Mouse (Mus musculus): ENCODE measurements at regions not wholly inside any gene's neighbourhood (a gene's known extent, or its start where the extent isn't known, plus 50 kb on each side); places are given as distances from the start of the nearest gene placed in this dataset.

DNA sequence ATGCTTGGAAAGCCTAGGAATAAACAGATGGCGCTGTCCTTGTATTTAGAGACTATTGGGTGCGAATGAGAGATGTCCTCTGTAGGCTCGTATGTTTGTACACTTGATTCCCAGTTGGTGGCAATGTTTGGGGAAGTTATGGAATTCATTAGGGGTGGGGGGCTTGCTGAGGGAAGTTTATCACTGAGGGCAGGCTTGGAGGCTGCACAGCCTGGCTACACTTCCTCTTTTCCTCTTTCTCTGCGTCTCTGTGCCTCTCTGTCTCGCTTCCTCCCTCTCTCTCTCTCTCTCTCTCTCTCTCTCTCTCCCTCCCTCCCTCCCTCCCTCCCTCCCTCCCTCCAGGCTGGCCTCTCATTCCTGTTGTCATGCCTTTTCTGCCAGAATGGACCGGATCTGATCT lies 104.2 kb upstream of the Arid2 start:
- no peak overlapping the region for H3K4me2 ChIP-seq (ENCODE audit: low read depth)
- 86% methylated on average over 5 of the region's 6 CpGs for WGBS
- ATAC-seq (ENCODE audit: insufficient read depth, low FRiP score, low TSS enrichment) (no peak), DNase-seq (ENCODE audit: low spot score) (no peak)
- no peaks in the 10 kb centered on the region for H3K27me3 ChIP-seq (ENCODE audit: control insufficient read depth, insufficient read depth, low read length)
- no peaks in the 10 kb centered on the region for H3K9me3 ChIP-seq (ENCODE audit: control insufficient read depth, low read length)
- H3K27ac ChIP-seq (ENCODE audit: low read depth, low read length), result no peak overlapping the region
- H3K4me1 ChIP-seq (ENCODE audit: control insufficient read depth, insufficient read depth, low read length), result no peaks in the 10 kb centered on the region
- H3K36me3 ChIP-seq (ENCODE audit: control insufficient read depth, insufficient read depth, low read length), result no peaks in the 10 kb centered on the region
- H3K4me3 ChIP-seq (ENCODE audit: low read depth, low read length), result no peak overlapping the region
- H3K9ac ChIP-seq (ENCODE audit: low read length), result no peak overlapping the region

GRCm38 (mm10) chr15:96184666-96185065 lies 102.7 kb upstream of the Arid2 start:
- H3K36me3 ChIP-seq (ENCODE audit: control insufficient read depth, insufficient read depth, low read length), result no peaks in the 10 kb centered on the region
- no peak overlapping the region for H3K27ac ChIP-seq (ENCODE audit: low read depth, low read length)
- no peak overlapping the region for H3K9ac ChIP-seq (ENCODE audit: low read length)
- no peak overlapping the region for H3K4me3 ChIP-seq (ENCODE audit: low read depth, low read length)
- no peak overlapping the region for H3K4me2 ChIP-seq (ENCODE audit: low read depth)
- no peaks in the 10 kb centered on the region for H3K27me3 ChIP-seq (ENCODE audit: control insufficient read depth, insufficient read depth, low read length)
- ATAC-seq (ENCODE audit: insufficient read depth, low FRiP score, low TSS enrichment) (no peak), DNase-seq (ENCODE audit: low spot score) (no peak)
- no peaks in the 10 kb centered on the region for H3K4me1 ChIP-seq (ENCODE audit: control insufficient read depth, insufficient read depth, low read length)
- no peaks in the 10 kb centered on the region for H3K9me3 ChIP-seq (ENCODE audit: control insufficient read depth, low read length)
- WGBS, result 75% methylated on average over 8 of the region's 8 CpGs

- no peaks in the 10 kb centered on the region for H3K9me3 ChIP-seq (ENCODE audit: control insufficient read depth, low read length)
- no peak overlapping the region for H3K27ac ChIP-seq (ENCODE audit: low read depth, low read length)
- H3K36me3 ChIP-seq (ENCODE audit: control insufficient read depth, insufficient read depth, low read length), result no peaks in the 10 kb centered on the region
- H3K4me3 ChIP-seq (ENCODE audit: low read depth, low read length), result no peak overlapping the region
- DNase-seq (ENCODE audit: low spot score) (no peak), ATAC-seq (ENCODE audit: insufficient read depth, low FRiP score, low TSS enrichment) (no peak)
- 48% methylated on average over 4 of the region's 4 CpGs for WGBS
- no peak overlapping the region for H3K9ac ChIP-seq (ENCODE audit: low read length)
- no peaks in the 10 kb centered on the region for H3K27me3 ChIP-seq (ENCODE audit: control insufficient read depth, insufficient read depth, low read length)
- H3K4me2 ChIP-seq (ENCODE audit: low read depth), result no peak overlapping the region
- H3K4me1 ChIP-seq (ENCODE audit: control insufficient read depth, insufficient read depth, low read length), result no peaks in the 10 kb centered on the region
These were observed 101.9 kb upstream of the Arid2 start for GRCm38 (mm10) chr15:96185429-96185828.

DNA sequence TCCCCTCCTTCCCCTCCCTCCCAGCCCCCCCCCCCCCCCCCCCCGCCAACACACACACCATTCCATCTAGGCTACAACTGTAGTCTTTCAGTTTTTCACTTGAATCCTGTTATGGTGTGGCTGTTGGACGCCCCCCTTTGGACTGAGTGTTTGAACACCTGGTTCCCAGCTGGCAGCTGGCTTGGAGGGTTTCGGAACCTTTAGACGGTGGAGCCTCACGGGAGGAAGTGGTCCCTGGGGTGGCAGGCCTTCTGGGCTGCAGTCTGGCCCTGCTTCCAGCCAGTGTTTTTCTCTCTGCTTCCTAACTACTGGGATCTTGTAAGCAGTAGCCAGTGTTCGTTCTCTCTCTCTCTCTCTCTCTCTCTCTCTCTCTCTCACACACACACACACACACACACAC lies 101.4 kb upstream of the Arid2 start:
- no peaks in the 10 kb centered on the region for H3K27me3 ChIP-seq (ENCODE audit: control insufficient read depth, insufficient read depth, low read length)
- DNase-seq (ENCODE audit: low spot score) (no peak), ATAC-seq (ENCODE audit: insufficient read depth, low FRiP score, low TSS enrichment) (no peak)
- no peak overlapping the region for H3K4me3 ChIP-seq (ENCODE audit: low read depth, low read length)
- WGBS, result 20% methylated on average over 5 of the region's 6 CpGs
- H3K4me2 ChIP-seq (ENCODE audit: low read depth), result no peak overlapping the region
- no peaks in the 10 kb centered on the region for H3K9me3 ChIP-seq (ENCODE audit: control insufficient read depth, low read length)
- H3K36me3 ChIP-seq (ENCODE audit: control insufficient read depth, insufficient read depth, low read length), result no peaks in the 10 kb centered on the region
- H3K4me1 ChIP-seq (ENCODE audit: control insufficient read depth, insufficient read depth, low read length), result no peaks in the 10 kb centered on the region
- H3K27ac ChIP-seq (ENCODE audit: low read depth, low read length), result no peak overlapping the region
- no peak overlapping the region for H3K9ac ChIP-seq (ENCODE audit: low read length)

- H3K36me3 ChIP-seq (ENCODE audit: control insufficient read depth, insufficient read depth, low read length), result no peaks in the 10 kb centered on the region
- no peaks in the 10 kb centered on the region for H3K27me3 ChIP-seq (ENCODE audit: control insufficient read depth, insufficient read depth, low read length)
- no peak overlapping the region for H3K4me3 ChIP-seq (ENCODE audit: low read depth, low read length)
- H3K9ac ChIP-seq (ENCODE audit: low read length), result no peak overlapping the region
- no peaks in the 10 kb centered on the region for H3K9me3 ChIP-seq (ENCODE audit: control insufficient read depth, low read length)
- no peak for DNase-seq (ENCODE audit: low spot score)
- no peak overlapping the region for H3K27ac ChIP-seq (ENCODE audit: low read depth, low read length)
- ATAC-seq (ENCODE audit: insufficient read depth, low FRiP score, low TSS enrichment), result no peak
- H3K4me1 ChIP-seq (ENCODE audit: control insufficient read depth, insufficient read depth, low read length), result no peaks in the 10 kb centered on the region
- WGBS, result 86% methylated on average over 2 of the region's 2 CpGs
- H3K4me2 ChIP-seq (ENCODE audit: low read depth), result no peak overlapping the region
These were observed 97.8 kb upstream of the Arid2 start for GRCm38 (mm10) chr15:96189551-96189950.

DNA sequence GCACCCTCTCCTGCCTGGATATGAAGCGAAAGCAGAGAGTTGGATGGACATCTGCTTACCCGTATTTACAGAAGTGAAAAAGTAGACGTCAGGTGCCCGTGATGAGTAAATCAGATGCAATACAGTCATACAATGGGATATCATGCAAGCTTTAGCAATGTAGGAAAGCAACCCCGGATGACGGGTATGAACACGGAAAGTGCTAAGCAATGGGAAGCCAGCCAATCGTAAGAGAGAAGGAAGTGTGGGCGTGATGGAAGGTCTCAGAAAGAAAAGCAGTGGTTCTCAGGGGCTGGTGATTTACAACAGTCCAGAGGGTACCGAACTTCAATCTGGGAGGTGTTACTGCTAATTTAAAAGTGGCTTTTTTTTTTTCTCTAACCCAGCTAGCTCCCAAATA lies 89.9 kb upstream of the Arid2 start:
- no peak overlapping the region for H3K9ac ChIP-seq (ENCODE audit: low read length)
- no peak overlapping the region for H3K27ac ChIP-seq (ENCODE audit: low read depth, low read length)
- 76% methylated on average over 10 of the region's 10 CpGs for WGBS
- H3K4me1 ChIP-seq (ENCODE audit: control insufficient read depth, insufficient read depth, low read length), result no peaks in the 10 kb centered on the region
- no peak for ATAC-seq (ENCODE audit: insufficient read depth, low FRiP score, low TSS enrichment)
- H3K4me3 ChIP-seq (ENCODE audit: low read depth, low read length), result no peak overlapping the region
- no peaks in the 10 kb centered on the region for H3K9me3 ChIP-seq (ENCODE audit: control insufficient read depth, low read length)
- H3K27me3 ChIP-seq (ENCODE audit: control insufficient read depth, insufficient read depth, low read length), result no peaks in the 10 kb centered on the region
- no peak for DNase-seq (ENCODE audit: low spot score)
- H3K4me2 ChIP-seq (ENCODE audit: low read depth), result no peak overlapping the region
- no peaks in the 10 kb centered on the region for H3K36me3 ChIP-seq (ENCODE audit: control insufficient read depth, insufficient read depth, low read length)

DNA sequence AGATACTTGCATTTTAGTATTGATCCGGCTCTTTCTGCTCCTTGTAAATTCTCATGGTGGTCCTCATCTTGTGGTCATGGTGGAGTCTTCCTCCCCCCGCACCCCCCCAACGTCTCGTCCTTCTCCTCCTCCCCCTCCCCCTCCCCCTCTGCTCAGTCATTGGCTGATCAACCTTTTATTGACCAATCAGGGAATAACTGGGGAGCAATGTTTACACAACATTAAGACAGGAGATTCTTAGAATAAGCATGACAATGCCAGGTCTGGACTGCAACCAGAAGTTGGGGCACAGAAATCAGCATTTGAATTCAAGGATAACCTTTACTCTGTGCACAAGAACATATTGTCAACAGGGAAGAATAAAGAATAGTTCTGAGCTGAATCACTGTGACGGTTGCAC lies 89.4 kb upstream of the Arid2 start:
- no peak for DNase-seq (ENCODE audit: low spot score)
- WGBS, result 54% methylated on average over 5 of the region's 5 CpGs
- H3K9ac ChIP-seq (ENCODE audit: low read length), result no peak overlapping the region

GRCm38 (mm10) chr15:96201273-96201672 lies 86.0 kb upstream of the Arid2 start:
- Histone ChIP-seq H3K4me3 (ENCODE audit: low read depth, low read length) (no peak overlapping the region), H3K27me3 (ENCODE audit: control insufficient read depth, insufficient read depth, low read length) (no peaks in the 10 kb centered on the region), H3K4me2 (ENCODE audit: low read depth) (no peak overlapping the region), H3K9ac (ENCODE audit: low read length) (no peak overlapping the region), H3K36me3 (ENCODE audit: control insufficient read depth, insufficient read depth, low read length) (no peaks in the 10 kb centered on the region), H3K9me3 (ENCODE audit: control insufficient read depth, low read length) (no peaks in the 10 kb centered on the region), H3K27ac (ENCODE audit: low read depth, low read length) (no peak overlapping the region), H3K4me1 (ENCODE audit: control insufficient read depth, insufficient read depth, low read length) (no peaks in the 10 kb centered on the region)
- no peak for DNase-seq (ENCODE audit: low spot score)
- no peak for ATAC-seq (ENCODE audit: insufficient read depth, low FRiP score, low TSS enrichment)
- 78% methylated on average over 3 of the region's 3 CpGs for WGBS

More for the DNA sequence above, 89.4 kb upstream of the Arid2 start:
- H3K36me3 ChIP-seq (ENCODE audit: control insufficient read depth, insufficient read depth, low read length), result no peaks in the 10 kb centered on the region
- no peaks in the 10 kb centered on the region for H3K27me3 ChIP-seq (ENCODE audit: control insufficient read depth, insufficient read depth, low read length)
- H3K4me3 ChIP-seq (ENCODE audit: low read depth, low read length), result no peak overlapping the region
- no peaks in the 10 kb centered on the region for H3K9me3 ChIP-seq (ENCODE audit: control insufficient read depth, low read length)
- no peak overlapping the region for H3K4me2 ChIP-seq (ENCODE audit: low read depth)
- H3K4me1 ChIP-seq (ENCODE audit: control insufficient read depth, insufficient read depth, low read length), result no peaks in the 10 kb centered on the region
- ATAC-seq (ENCODE audit: insufficient read depth, low FRiP score, low TSS enrichment), result no peak
- no peak overlapping the region for H3K27ac ChIP-seq (ENCODE audit: low read depth, low read length)

DNA sequence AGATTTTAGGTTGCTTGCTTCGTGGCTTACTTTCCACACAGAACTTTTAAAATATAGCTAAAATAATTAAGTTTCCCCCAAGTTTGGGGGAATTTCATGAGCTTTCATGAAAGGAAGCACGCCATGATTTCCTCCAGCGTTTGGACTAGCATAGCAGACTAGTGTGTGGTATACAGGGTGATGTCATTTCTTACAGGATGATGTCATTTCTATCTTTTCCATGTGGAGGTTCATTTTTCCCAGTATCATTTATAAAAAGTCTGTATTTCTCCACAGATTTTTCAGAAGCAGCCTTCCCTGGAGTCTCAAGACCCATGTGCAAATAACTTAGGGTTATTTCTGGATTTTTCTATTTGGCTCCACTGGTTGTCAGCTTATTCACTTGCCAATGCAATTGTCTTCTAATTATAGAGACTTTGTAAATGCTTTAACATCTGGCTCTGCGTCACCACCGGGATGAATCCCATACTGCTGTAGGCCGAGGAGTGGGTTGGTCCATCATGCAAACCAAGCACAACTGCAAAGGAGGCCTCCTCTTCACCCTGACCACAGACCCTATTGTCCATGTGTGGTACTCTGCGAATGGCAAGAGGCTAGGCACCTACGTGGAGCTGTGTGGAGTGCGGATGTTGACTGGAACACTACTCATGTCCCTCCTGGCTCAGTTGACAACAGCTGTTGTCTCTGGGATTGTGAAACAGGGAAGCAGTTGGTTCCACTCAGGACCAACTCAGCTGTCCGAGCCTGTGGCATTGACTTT lies 85.4 kb upstream of the Arid2 start:
- no peaks in the 10 kb centered on the region for H3K27me3 ChIP-seq (ENCODE audit: control insufficient read depth, insufficient read depth, low read length)
- no peaks in the 10 kb centered on the region for H3K9me3 ChIP-seq (ENCODE audit: control insufficient read depth, low read length)
- no peaks in the 10 kb centered on the region for H3K4me1 ChIP-seq (ENCODE audit: control insufficient read depth, insufficient read depth, low read length)
- no peak for ATAC-seq (ENCODE audit: insufficient read depth, low FRiP score, low TSS enrichment)
- WGBS, result 88% methylated on average over 10 of the region's 10 CpGs
- DNase-seq (ENCODE audit: low spot score), result no peak
- H3K4me2 ChIP-seq (ENCODE audit: low read depth), result no peak overlapping the region
- no peak overlapping the region for H3K4me3 ChIP-seq (ENCODE audit: low read depth, low read length)
- H3K9ac ChIP-seq (ENCODE audit: low read length), result no peak overlapping the region
- H3K36me3 ChIP-seq (ENCODE audit: control insufficient read depth, insufficient read depth, low read length), result no peaks in the 10 kb centered on the region
- H3K27ac ChIP-seq (ENCODE audit: low read depth, low read length), result no peak overlapping the region

Data from neural tube, embryonic 11.5 days (tissue).